Mouse (Mus musculus) embryonic facial prominence, embryonic 11.5 days (tissue): ENCODE measurements around the gene Vav2. TPM values are rescaled to one million over a fixed set of nuclear protein-coding genes. Genes with fewer than 3 reads are reported as not detected.
A peak's percentile ranks its signal among the peaks of the same experiment; 100 is the strongest.

Experiments used
- ATAC-seq: fragments of 200-750 bp; cut with Nextera tagmentation; replicated peaks from 2 replicates; pipeline ENCODE4 v1.8.0; 2017; ENCODE audit warnings: low read depth; ENCODE audit not compliant: insufficient number of reproducible peaks, low FRiP score, low TSS enrichment
- DNase-seq: peaks from one replicate; pipeline ENCODE4 v3.0.0-alpha.2; 2015; ENCODE audit warnings: low spot score
- H3K27ac ChIP-seq: fragments of 300-500 bp; sonication (generic); replicated peaks from 2 replicates; pipeline ENCODE4 v1.5.1; 2014; ENCODE audit warnings: mild to moderate bottlenecking, low read depth, low read length, control low read depth
- H3K27me3 ChIP-seq: fragments of 300-500 bp; sonication (generic); 2 replicates; pipeline ENCODE4 v1.6.1; 2014; ENCODE audit warnings: mild to moderate bottlenecking, low read length, moderate library complexity, mixed read lengths; ENCODE audit not compliant: control insufficient read depth, insufficient read depth
- H3K36me3 ChIP-seq: fragments of 300-500 bp; sonication (generic); replicated peaks from 2 replicates; pipeline ENCODE4 v1.6.1; 2014; ENCODE audit warnings: low read depth, mild to moderate bottlenecking, low read length, moderate library complexity, mixed read lengths; ENCODE audit not compliant: control insufficient read depth, insufficient read depth
- H3K4me1 ChIP-seq: fragments of 300-500 bp; sonication (generic); 2 replicates; pipeline ENCODE4 v1.6.1; 2014; ENCODE audit warnings: low read length, mixed read lengths; ENCODE audit not compliant: control insufficient read depth, insufficient read depth
- H3K4me2 ChIP-seq: fragments of 300-500 bp; sonication (generic); 2 replicates; pipeline ENCODE4 v1.6.1; 2014; ENCODE audit warnings: low read depth, mild to moderate bottlenecking, control low read depth, low read length, moderate library complexity
- H3K4me3 ChIP-seq: fragments of 300-500 bp; sonication (generic); 2 replicates; pipeline ENCODE4 v1.5.1; 2014; ENCODE audit warnings: low read depth, low read length, control low read depth
- H3K9ac ChIP-seq: fragments of 300-500 bp; sonication (generic); replicated peaks from 2 replicates; pipeline ENCODE4 v1.6.1; 2014; ENCODE audit warnings: mild to moderate bottlenecking, control low read depth, low read length
- H3K9me3 ChIP-seq: fragments of 300-500 bp; sonication (generic); replicated peaks from 2 replicates; pipeline ENCODE4 v1.6.1; 2016; ENCODE audit warnings: mild to moderate bottlenecking, low read length, inconsistent platforms, mixed read lengths; ENCODE audit not compliant: control insufficient read depth
- WGBS: fragments of 180-500 bp; shearing (Covaris S2); extraction: QIAGEN DNeasy Blood & Tissue Kit; methylation state at CpG from one replicate; pipeline ENCODE4 v1.1.7; 2014; 5-methylcytosine and 5-hydroxymethylcytosine counted together
- polyA plus RNA-seq: library from polyadenylated mRNA; unstranded; fragments of >200 nt; fragmentation: Nextera tagmentation; extraction: Ambion mirVana; gene quantifications from 2 replicates; pipeline ENCODE4 v1.2.1, GENCODE M21; 2014

Gene Vav2
- polyA plus RNA-seq, 1 experiment from 2014 or later = 5.2 TPM

GRCm38 (mm10) chr2:27432599-27432998, 5.8 kb upstream of the Vav2 start:
- no peaks in the 10 kb centered on the region for H3K36me3 ChIP-seq
- no peak overlapping the region for H3K9ac ChIP-seq
- H3K4me3 ChIP-seq = no peak overlapping the region
- H3K27me3 ChIP-seq = no peaks in the 10 kb centered on the region
- no peak overlapping the region for H3K4me2 ChIP-seq
- no peak overlapping the region for H3K27ac ChIP-seq
- no peaks in the 10 kb centered on the region for H3K9me3 ChIP-seq
- DNase-seq = no peak
- ATAC-seq = no peak
- 68% methylated on average over 2 of the region's 2 CpGs for WGBS
- H3K4me1 ChIP-seq = no peaks in the 10 kb centered on the region

DNA sequence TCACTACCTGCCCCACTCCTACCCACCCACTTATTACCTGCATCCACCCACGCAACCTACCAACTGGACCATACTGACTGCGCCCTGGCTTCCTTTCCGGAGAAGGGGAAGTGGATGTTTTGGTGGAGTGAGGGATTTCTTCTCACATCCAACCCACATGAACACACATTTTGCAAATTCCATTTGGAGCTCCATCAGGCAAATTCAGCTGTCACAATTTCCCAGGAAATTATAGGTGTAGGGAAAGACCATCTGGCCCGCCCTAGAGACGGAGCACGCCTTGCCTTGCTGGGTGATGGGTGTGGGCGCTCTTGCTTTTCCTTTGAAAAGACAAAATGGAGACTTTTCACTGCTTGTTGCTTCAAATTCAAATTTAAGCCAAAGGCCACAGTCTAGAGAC, 3.8 kb upstream of the Vav2 start:
- Histone ChIP-seq H3K27me3 (no peaks in the 10 kb centered on the region), H3K4me1 (no peaks in the 10 kb centered on the region), H3K4me2 (no peak overlapping the region), H3K4me3 (no peak overlapping the region), H3K27ac (no peak overlapping the region), H3K9me3 (no peaks in the 10 kb centered on the region), H3K9ac (no peak overlapping the region), H3K36me3 (no peaks in the 10 kb centered on the region)
- DNase-seq (no peak), ATAC-seq (no peak)
- WGBS = 89% methylated on average over 7 of the region's 7 CpGs

DNA sequence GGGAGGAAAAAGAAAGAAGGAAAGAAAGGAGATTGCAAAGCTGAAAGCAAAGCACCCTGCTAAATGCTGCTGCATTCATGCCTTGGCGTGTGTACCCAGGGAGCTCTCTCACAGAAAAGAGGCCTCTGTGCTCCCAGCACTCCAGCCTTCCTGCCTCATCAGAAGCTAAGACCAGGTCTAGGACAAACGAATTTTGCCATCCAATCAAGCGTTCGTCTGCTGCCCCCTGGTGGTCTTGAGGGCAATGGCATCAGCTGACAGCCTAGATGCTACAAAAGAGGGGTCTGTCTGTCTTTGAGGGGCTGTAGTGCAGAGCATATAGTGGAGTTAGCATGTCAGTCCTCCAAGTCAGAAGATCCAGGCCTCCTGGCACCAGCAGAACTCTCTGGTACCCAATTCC, 1.2 kb upstream of the Vav2 start:
- no peak overlapping the region for H3K4me2 ChIP-seq

DNA sequence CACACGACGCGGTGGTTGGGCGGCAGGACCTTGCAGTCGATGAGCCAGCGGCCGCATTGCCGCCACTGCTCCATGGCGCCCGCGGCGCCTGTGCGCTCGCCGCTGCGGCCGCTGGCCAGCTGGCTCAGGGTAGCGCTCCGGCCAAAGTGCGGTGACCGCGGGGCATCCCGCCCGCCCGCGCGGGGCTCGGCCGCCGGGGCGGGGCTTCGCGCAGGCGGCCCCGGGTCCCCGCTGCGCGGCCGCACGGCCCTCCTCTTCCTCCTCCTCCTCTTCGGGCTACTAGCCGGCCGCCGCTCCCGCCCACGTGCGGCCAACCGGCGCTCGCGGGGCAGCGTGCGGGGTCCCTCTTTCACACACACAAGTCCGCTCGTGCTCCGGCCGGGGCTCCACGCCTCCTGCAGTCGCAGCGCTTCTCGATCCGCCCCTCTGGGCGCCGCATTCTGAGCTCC, 403 bp downstream of the Vav2 start:
- Histone ChIP-seq H3K27me3 (no peaks in the 10 kb centered on the region), H3K9ac (peak overlapping the region; percentile 87), H3K36me3 (no peaks in the 10 kb centered on the region), H3K9me3 (no peaks in the 10 kb centered on the region), H3K4me2 (peak overlapping the region; percentile 98), H3K4me1 (no peaks in the 10 kb centered on the region; the same call in 1 of the 2 replicates), H3K27ac (peak overlapping the region; percentile 70), H3K4me3 (peak overlapping the region; percentile 94)
- WGBS = 0% methylated on average over 56 of the region's 64 CpGs
- ATAC-seq = peak; percentile 4; the same call in 1 of the 2 replicates
- DNase-seq = no peak

More for the DNA sequence above, 1.2 kb upstream of the Vav2 start:
- H3K4me1 ChIP-seq = no peaks in the 10 kb centered on the region; the same call in 1 of the 2 replicates
- DNase-seq (peak; percentile 95), ATAC-seq (no peak)
- no peaks in the 10 kb centered on the region for H3K36me3 ChIP-seq
- H3K27ac ChIP-seq = no peak overlapping the region
- 0% methylated on average over 4 of the region's 4 CpGs for WGBS
- H3K27me3 ChIP-seq = no peaks in the 10 kb centered on the region
- no peak overlapping the region for H3K4me3 ChIP-seq
- no peaks in the 10 kb centered on the region for H3K9me3 ChIP-seq
- no peak overlapping the region for H3K9ac ChIP-seq

DNA sequence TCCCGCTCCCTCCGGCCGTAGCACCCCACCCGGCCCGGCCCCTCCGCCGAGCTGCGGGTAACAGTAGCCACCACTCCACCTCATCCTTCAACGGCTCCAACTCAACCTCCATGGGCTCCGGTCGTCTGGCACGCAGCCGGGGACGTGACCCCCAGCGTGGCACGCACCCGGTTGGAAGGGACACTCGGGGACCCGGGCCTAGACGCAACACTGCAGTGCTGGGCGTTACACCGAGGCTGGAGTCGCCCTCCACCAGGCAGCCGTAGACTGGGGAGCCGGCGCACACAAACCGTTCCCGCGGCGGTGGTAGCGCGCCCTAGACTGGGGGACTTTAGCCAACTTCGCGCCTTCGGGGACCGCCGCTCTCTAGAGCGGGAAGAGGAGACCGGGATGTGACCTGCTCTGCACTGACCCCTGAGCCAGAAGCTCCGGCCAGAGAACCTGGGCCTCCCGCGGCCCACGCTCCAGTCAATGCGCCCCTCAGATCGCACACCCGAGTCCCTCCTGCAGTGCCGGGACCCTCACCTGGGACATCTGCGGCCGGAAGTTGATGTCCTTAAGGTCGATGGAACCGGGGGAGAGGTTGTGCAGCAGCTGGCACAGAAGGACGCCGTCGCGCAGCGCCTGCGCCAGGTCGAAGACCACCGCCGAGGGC, 955 bp downstream of the Vav2 start:
- Histone ChIP-seq H3K4me2 (peak overlapping the region; percentile 98), H3K27me3 (no peaks in the 10 kb centered on the region), H3K9me3 (no peaks in the 10 kb centered on the region), H3K4me3 (peak overlapping the region; percentile 94), H3K36me3 (no peaks in the 10 kb centered on the region), H3K27ac (peak overlapping the region; percentile 70), H3K4me1 (no peaks in the 10 kb centered on the region; the same call in 1 of the 2 replicates), H3K9ac (peak overlapping the region; percentile 87)
- ATAC-seq = 0 out of 2 replicates have a peak, but pooled peaks have one; percentile 2
- DNase-seq = peak; percentile 49
- whole genome bisulfite sequencing = under 1% methylated on average over 60 of the region's 60 CpGs

DNA sequence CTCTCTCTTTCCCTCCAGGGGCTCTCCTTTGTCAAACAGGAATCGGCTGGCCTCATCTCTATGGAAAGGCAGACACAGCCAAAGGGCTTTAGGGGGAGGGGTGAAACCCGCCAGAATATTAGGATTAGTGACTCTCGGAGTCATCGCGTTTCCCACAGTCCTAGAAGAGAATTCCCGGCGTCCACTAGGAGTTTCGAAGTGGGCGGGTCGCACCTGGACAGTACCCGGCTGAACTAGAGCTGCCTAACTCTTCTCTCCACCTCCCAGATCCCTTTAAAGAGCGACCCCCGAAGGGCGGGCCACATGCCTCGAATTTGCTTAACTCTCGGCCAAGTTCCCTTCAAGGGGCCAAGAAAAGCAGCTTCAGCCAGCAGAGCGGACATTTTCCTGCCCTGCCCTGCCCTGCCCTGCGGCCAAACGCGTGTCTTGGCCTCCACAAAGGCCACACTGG, 1.6 kb downstream of the Vav2 start:
- Histone ChIP-seq H3K9me3 (no peaks in the 10 kb centered on the region), H3K9ac (peak overlapping the region; percentile 87), H3K27me3 (no peaks in the 10 kb centered on the region), H3K4me2 (peak overlapping the region; percentile 98), H3K4me3 (peak overlapping the region; percentile 94), H3K36me3 (no peaks in the 10 kb centered on the region), H3K4me1 (no peaks in the 10 kb centered on the region; the same call in 1 of the 2 replicates), H3K27ac (no peak overlapping the region)
- DNase-seq (peak; percentile 78), ATAC-seq (no peak)
- under 1% methylated on average over 20 of the region's 20 CpGs for WGBS

DNA sequence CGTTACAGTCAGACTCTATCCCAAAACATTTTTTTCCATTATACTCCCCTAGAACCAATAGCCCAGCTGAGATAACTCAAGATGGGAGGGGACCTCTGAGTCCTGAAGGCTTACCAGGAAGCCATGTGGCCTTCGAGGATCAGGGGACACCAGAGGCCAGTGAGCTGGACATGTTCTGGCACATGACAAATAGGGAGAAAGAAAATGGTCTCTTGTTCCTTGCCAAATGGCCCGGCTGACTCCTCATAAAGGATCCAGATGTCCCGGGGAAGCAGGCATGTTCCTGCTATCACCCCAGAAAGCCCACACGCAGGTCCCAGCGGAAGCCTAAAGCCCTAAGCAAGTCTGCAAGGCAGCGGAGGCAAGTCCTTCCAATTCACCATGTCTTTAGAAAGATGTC, 3.2 kb downstream of the Vav2 start:
- WGBS = 72% methylated on average over 7 of the region's 7 CpGs
- Histone ChIP-seq H3K4me1 (peaks cover under 1% of the 10 kb centered on the region), H3K9me3 (no peaks in the 10 kb centered on the region), H3K4me2 (no peak overlapping the region), H3K4me3 (no peak overlapping the region), H3K9ac (no peak overlapping the region), H3K27ac (no peak overlapping the region), H3K27me3 (no peaks in the 10 kb centered on the region), H3K36me3 (no peaks in the 10 kb centered on the region)
- DNase-seq = no peak
- ATAC-seq = no peak

- no peak overlapping the region for H3K27ac ChIP-seq
- WGBS = 80% methylated on average over 20 of the region's 20 CpGs
- peaks cover 3% of the 10 kb centered on the region for H3K4me1 ChIP-seq
- H3K36me3 ChIP-seq = no peaks in the 10 kb centered on the region
- ATAC-seq (no peak), DNase-seq (no peak)
- no peak overlapping the region; the same call in 1 of the 2 replicates for H3K4me2 ChIP-seq
- H3K4me3 ChIP-seq = no peak overlapping the region
- no peaks in the 10 kb centered on the region for H3K9me3 ChIP-seq
- H3K27me3 ChIP-seq = no peaks in the 10 kb centered on the region
- no peak overlapping the region for H3K9ac ChIP-seq
These were observed 5.4 kb downstream of the Vav2 start for GRCm38 (mm10) chr2:27421293-27422068.
